Mouse (Mus musculus): Measurements from ENCODE around the gene Dhrs3. TPM values are rescaled to one million over a fixed set of nuclear protein-coding genes. Genes with fewer than 3 reads are reported as not detected.
A peak's percentile ranks its signal among the peaks of the same experiment; 100 is the strongest.

Gene Dhrs3
- total and polyA plus RNA-seq, 3 experiments: 7.9 to 37.7 (median 10.5) TPM

DNA sequence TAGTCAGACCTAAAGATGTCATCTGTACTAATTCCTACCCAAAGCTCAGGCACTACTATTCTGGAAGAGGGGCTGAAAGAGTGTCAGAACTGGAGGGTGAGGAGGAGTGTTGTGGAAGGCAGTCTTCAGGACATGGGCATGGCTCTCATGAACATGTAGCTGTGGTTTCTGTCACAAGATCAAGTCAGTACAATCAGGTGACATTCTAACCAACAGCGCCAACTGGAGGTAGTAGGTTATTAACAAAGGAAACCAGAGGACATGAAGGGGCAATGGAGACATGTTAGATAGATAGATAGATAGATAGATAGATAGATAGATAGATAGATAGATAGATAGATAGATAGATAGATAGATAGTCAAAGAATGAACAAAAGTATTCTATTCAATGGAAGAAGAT, 60.8 kb downstream of the Dhrs3 start:
- in situ Hi-C loops (cut with MboI; ENCODE audit: low pct_ligation_motif_present, low pct_unique_long_range_greater_than_20kb, low sequenced_read_pairs): no loop called here
- TF ChIP-seq ETS1 (conservative IDR thresholded peaks at IDR 0.05; ENCODE audit: low read depth, low read length) (no peak), NRF1 (IDR thresholded peaks at IDR 0.05; ENCODE audit: low read depth, low read length) (no peak), GABPA (IDR thresholded peaks at IDR 0.05; ENCODE audit: insufficient replicate concordance, low read depth, low read length) (no peak), ZC3H11A (IDR thresholded peaks at IDR 0.05; ENCODE audit: low read depth, low read length) (no peak), SMC3 (IDR thresholded peaks at IDR 0.05; ENCODE audit: low read depth, low read length) (peak; percentile 44), RCOR1 (conservative IDR thresholded peaks at IDR 0.05; ENCODE audit: low read depth, low read length) (no peak), NELFE (IDR thresholded peaks at IDR 0.05; ENCODE audit: low read depth, low read length) (no peak), ZKSCAN1 (IDR thresholded peaks at IDR 0.05; ENCODE audit: borderline replicate concordance, low read depth, low read length) (no peak), USF2 (conservative IDR thresholded peaks at IDR 0.05; ENCODE audit: low read depth, low read length) (0 out of 2 replicates have a peak, but pooled peaks have one; percentile 4), USF1 (IDR thresholded peaks at IDR 0.05; ENCODE audit: low read depth, low read length) (peak; percentile 8; the same call in 1 of the 2 replicates), CTCF (conservative IDR thresholded peaks at IDR 0.05 in 1 of 2, IDR thresholded peaks at IDR 0.05 in 1 of 2; ENCODE audit: low read depth in 2 of 2, low read length in 2 of 2) (peak in 1 of 2 experiments; percentile 62; a peak in 2 of 4 replicates), MXI1 (IDR thresholded peaks at IDR 0.05; ENCODE audit: low read depth, low read length) (no peak), IRF4 (IDR thresholded peaks at IDR 0.05; ENCODE audit: low read depth, low read length) (0 out of 2 replicates have a peak, but pooled peaks have one; percentile 19), CHD1 (IDR thresholded peaks at IDR 0.05; ENCODE audit: low read depth, low read length) (no peak), BHLHE40 (IDR thresholded peaks at IDR 0.05; ENCODE audit: low read depth, low read length) (peak; percentile 68), POLR2AphosphoS2 (IDR thresholded peaks at IDR 0.05; ENCODE audit: low read depth, low read length) (no peak), HCFC1 (IDR thresholded peaks at IDR 0.05; ENCODE audit: low read depth, low read length) (no peak), CHD2 (IDR thresholded peaks at IDR 0.05; ENCODE audit: low read length) (no peak), JUN (IDR thresholded peaks at IDR 0.05; ENCODE audit: insufficient read depth, low read depth, low read length) (no peak), RAD21 (IDR thresholded peaks at IDR 0.05; ENCODE audit: low read depth, low read length) (peak; percentile 40), ELF1 (IDR thresholded peaks at IDR 0.05; ENCODE audit: low read depth, low read length) (no peak)

DNA sequence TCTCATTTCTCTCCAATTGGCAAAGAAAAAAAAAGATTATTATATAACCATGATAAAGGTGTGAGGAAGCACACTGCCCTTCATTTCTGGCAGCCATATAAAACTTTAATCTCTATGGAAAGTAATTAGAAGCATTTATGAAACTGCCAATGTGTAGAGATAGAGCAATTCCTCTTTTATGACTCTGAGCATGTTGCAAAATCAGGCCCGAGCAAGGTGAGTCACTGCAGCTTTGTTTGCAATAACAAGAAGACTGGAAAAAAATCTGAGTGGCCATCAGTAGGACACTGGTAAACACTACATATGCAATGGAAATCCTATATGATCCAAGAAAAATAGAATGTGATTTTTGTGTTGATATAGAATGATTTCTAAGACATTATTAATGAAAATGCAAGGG, 63.2 kb downstream of the Dhrs3 start:
- Histone ChIP-seq H3K36me3 (replicated peaks in 1 of 2; ENCODE audit: control insufficient read depth in 1 of 2, insufficient read depth in 1 of 2, low read length in 1 of 2) (no peaks in the 10 kb centered on the region), H3K9me3 (replicated peaks; ENCODE audit: low read length) (no peaks in the 10 kb centered on the region), H3K4me3 (replicated peaks in 1 of 3; ENCODE audit: low read depth in 2 of 3, low read length in 2 of 3, poor library complexity in 1 of 3) (no peak overlapping the region), H3K79me2 (replicated peaks; ENCODE audit: control insufficient read depth, extremely low read depth, insufficient read depth, poor library complexity, severe bottlenecking) (no peaks in the 10 kb centered on the region), H3K4me2 (ENCODE audit: insufficient read depth, low read depth, poor library complexity, severe bottlenecking) (no peak overlapping the region), H3K27ac (ENCODE audit: insufficient read depth, low read depth) (no peak overlapping the region), H3K4me1 (ENCODE audit: control insufficient read depth in 1 of 2, insufficient read depth in 2 of 2) (peaks cover 4% of the 10 kb centered on the region in 2 experiments; a peak in 3 of 4 replicates), H3K27me3 (replicated peaks) (no peaks in the 10 kb centered on the region), H3K9ac (ENCODE audit: insufficient read depth, low read depth) (no peak overlapping the region)
- dilution Hi-C loops (cut with MboI; ENCODE audit: extremely low pct_ligation_motif_present, extremely low pct_unique_long_range_greater_than_20kb, low sequenced_read_pairs) (no loop called here), in situ Hi-C loops (cut with MboI; ENCODE audit: low pct_ligation_motif_present, low pct_unique_long_range_greater_than_20kb, low sequenced_read_pairs) (no loop called here)
- TF ChIP-seq NELFE (IDR thresholded peaks at IDR 0.05; ENCODE audit: low read depth, low read length) (no peak), PAX5 (IDR thresholded peaks at IDR 0.05; ENCODE audit: low read length) (no peak), CHD2 (IDR thresholded peaks at IDR 0.05; ENCODE audit: low read length) (no peak), MYC (IDR thresholded peaks at IDR 0.05; ENCODE audit: low read depth, low read length) (no peak), ELF1 (IDR thresholded peaks at IDR 0.05; ENCODE audit: low read depth, low read length) (no peak)
- DNase-seq (ENCODE audit: extremely low read depth): no peak

More for the DNA sequence above, 60.8 kb downstream of the Dhrs3 start:
- Histone ChIP-seq H3K27ac (ENCODE audit: insufficient read depth, low read depth) (no peak overlapping the region), H3K79me2 (replicated peaks; ENCODE audit: control insufficient read depth, extremely low read depth, insufficient read depth, poor library complexity, severe bottlenecking) (no peaks in the 10 kb centered on the region), H3K27me3 (replicated peaks) (no peaks in the 10 kb centered on the region), H3K4me2 (ENCODE audit: insufficient read depth, low read depth, poor library complexity, severe bottlenecking) (no peak overlapping the region), H3K9me3 (replicated peaks; ENCODE audit: low read length) (no peaks in the 10 kb centered on the region), H3K4me3 (replicated peaks in 1 of 3; ENCODE audit: low read depth in 2 of 3, low read length in 2 of 3, poor library complexity in 1 of 3) (no peak overlapping the region), H3K36me3 (replicated peaks in 1 of 2; ENCODE audit: control insufficient read depth in 1 of 2, insufficient read depth in 1 of 2, low read length in 1 of 2) (no peaks in the 10 kb centered on the region), H3K9ac (ENCODE audit: insufficient read depth, low read depth) (no peak overlapping the region), H3K4me1 (ENCODE audit: control insufficient read depth in 1 of 2, insufficient read depth in 2 of 2) (peaks cover 4 to 7% of the 10 kb centered on the region in 2 experiments; a peak in 3 of 4 replicates)
- peak; percentile 34 for DNase-seq (ENCODE audit: extremely low read depth)
- dilution Hi-C loops (cut with MboI; ENCODE audit: extremely low pct_ligation_motif_present, extremely low pct_unique_long_range_greater_than_20kb, low sequenced_read_pairs): no loop called here
